Mouse (Mus musculus): Measurements from ENCODE around the gene Il22ra2. TPM values are rescaled to one million over a fixed set of nuclear protein-coding genes. Genes with fewer than 3 reads are reported as not detected.

Gene Il22ra2
- polyA plus RNA-seq (2011; ENCODE audit: insufficient read depth, insufficient read length, low replicate concordance, missing spikeins): not detected in 2 replicates

- WGBS: 48% methylated on average over 2 of the region's 2 CpGs
- Histone ChIP-seq H3K4me3 (replicated peaks; ENCODE audit: control insufficient read depth, low read depth, low read length) (no peak within 1 kb of the TSS), H3K27ac (ENCODE audit: control insufficient read depth, insufficient read depth, low read depth, low read length, poor library complexity) (no peak within 1 kb of the TSS), H3K4me1 (ENCODE audit: control insufficient read depth, insufficient read depth, low read length) (no peaks in the 10 kb centered on the region)
- TF ChIP-seq POLR2A (IDR thresholded peaks at IDR 0.05; ENCODE audit: borderline replicate concordance, control insufficient read depth, low read depth, low read length) (no peak), CTCF (IDR thresholded peaks at IDR 0.05; ENCODE audit: control insufficient read depth, insufficient read depth, low read length) (no peak)
These were observed at the start of gene Il22ra2 for GRCm38 (mm10) chr10:19621408-19622048. Gene Il22ra2, plus strand, starts transcription at chr10:19621998.

DNA sequence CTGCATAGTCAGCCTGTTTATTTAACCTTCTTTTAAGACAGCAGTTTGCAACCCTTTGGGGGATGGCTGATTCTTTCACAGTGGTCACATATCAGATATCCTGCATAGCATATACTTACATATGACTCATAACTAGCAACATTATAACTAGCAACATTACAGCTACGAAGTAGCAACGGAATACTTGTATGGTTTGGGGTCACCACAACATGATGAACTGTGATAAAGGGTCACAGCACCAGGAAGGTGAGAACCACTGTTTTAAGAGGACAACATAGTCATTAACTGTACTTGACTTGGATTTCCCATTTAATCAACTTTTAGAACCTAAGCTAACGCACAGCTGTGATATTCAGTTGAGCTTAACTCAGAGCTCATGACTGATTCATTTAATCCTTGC is 44.2 kb upstream of the Il22ra2 start:
- WGBS: 45% methylated on average over 3 of the region's 3 CpGs
- Histone ChIP-seq H3K4me3 (replicated peaks; ENCODE audit: control insufficient read depth, low read depth, low read length) (no peak overlapping the region), H3K27ac (ENCODE audit: control insufficient read depth, insufficient read depth, low read depth, low read length, poor library complexity) (no peak overlapping the region), H3K4me1 (ENCODE audit: control insufficient read depth, insufficient read depth, low read length) (no peaks in the 10 kb centered on the region; the same call in none of the 2 replicates)
- no peak for TF ChIP-seq POLR2A (IDR thresholded peaks at IDR 0.05; ENCODE audit: borderline replicate concordance, control insufficient read depth, low read depth, low read length)
- TF ChIP-seq CTCF (IDR thresholded peaks at IDR 0.05; ENCODE audit: control insufficient read depth, insufficient read depth, low read length): no peak

DNA sequence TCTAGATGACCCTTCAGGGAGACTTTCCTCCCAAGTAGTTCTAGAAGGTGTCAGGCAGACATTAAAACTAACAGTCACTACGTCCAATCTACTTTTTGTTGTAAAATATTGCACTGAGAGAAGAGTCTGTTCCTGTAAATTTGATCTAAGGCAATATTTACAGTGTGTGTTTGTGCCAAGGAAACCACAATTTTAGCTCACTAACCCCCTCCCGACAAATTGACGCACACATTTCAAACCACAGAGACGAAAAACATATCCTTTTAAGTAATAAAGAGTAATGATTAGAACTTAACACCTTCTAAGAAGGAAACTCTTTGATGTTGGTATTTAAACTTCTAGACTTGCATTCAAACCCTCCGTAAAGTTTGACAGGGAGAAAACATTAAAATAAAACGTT is 43.8 kb upstream of the Il22ra2 start:
- no peak overlapping the region for H3K27ac ChIP-seq (ENCODE audit: control insufficient read depth, insufficient read depth, low read depth, low read length, poor library complexity)
- 10% methylated on average over 6 of the region's 6 CpGs for WGBS
- no peak overlapping the region for H3K4me3 ChIP-seq (replicated peaks; ENCODE audit: control insufficient read depth, low read depth, low read length)
- H3K4me1 ChIP-seq (ENCODE audit: control insufficient read depth, insufficient read depth, low read length): no peaks in the 10 kb centered on the region; the same call in none of the 2 replicates
- no peak for TF ChIP-seq POLR2A (IDR thresholded peaks at IDR 0.05; ENCODE audit: borderline replicate concordance, control insufficient read depth, low read depth, low read length)
- TF ChIP-seq CTCF (IDR thresholded peaks at IDR 0.05; ENCODE audit: control insufficient read depth, insufficient read depth, low read length): no peak

DNA sequence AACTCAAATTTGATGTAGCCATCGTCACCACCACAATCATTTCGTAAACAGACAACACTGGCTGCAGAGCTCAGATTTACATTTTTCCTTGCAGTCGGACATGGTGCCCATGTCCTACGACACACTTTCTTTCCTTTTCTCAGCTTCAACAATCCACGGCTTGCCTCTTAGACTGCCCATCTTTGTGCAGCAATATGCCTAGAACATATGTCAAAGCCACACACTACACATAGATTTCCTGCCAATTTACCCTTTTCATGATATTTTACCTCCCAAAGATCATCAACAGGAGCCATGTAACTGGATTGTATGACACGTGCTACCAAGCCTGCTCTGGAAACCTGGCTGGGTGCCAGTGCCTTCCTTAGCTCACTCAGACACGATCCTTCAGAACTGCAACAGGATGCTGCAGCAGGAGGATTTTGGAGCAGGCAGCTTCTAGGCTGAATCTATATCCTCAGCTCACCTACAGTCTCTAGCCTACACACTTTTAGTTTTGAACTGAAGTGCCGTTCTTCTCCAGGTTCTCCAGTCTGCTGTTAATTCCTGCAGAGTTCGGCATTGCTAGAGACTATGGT is 43.3 kb upstream of the Il22ra2 start:
- TF ChIP-seq CTCF (IDR thresholded peaks at IDR 0.05; ENCODE audit: control insufficient read depth, insufficient read depth, low read length): no peak
- no peak for TF ChIP-seq POLR2A (IDR thresholded peaks at IDR 0.05; ENCODE audit: borderline replicate concordance, control insufficient read depth, low read depth, low read length)
- WGBS: 26% methylated on average over 9 of the region's 9 CpGs
- H3K4me3 ChIP-seq (replicated peaks; ENCODE audit: control insufficient read depth, low read depth, low read length): peak overlapping the region; percentile 36
- H3K4me1 ChIP-seq (ENCODE audit: control insufficient read depth, insufficient read depth, low read length): no peaks in the 10 kb centered on the region; the same call in none of the 2 replicates
- H3K27ac ChIP-seq (ENCODE audit: control insufficient read depth, insufficient read depth, low read depth, low read length, poor library complexity): peak overlapping the region; percentile 16; the same call in 1 of the 2 replicates

- WGBS: 81% methylated on average over 3 of the region's 3 CpGs
- no peak overlapping the region for H3K4me3 ChIP-seq (replicated peaks; ENCODE audit: control insufficient read depth, low read depth, low read length)
- H3K27ac ChIP-seq (ENCODE audit: control insufficient read depth, insufficient read depth, low read depth, low read length, poor library complexity): no peak overlapping the region
- peaks cover 3% of the 10 kb centered on the region for H3K4me1 ChIP-seq (ENCODE audit: control insufficient read depth, insufficient read depth, low read length)
- TF ChIP-seq POLR2A (IDR thresholded peaks at IDR 0.05; ENCODE audit: borderline replicate concordance, control insufficient read depth, low read depth, low read length): no peak
- no peak for TF ChIP-seq CTCF (IDR thresholded peaks at IDR 0.05; ENCODE audit: control insufficient read depth, insufficient read depth, low read length)
These were observed 41.1 kb upstream of the Il22ra2 start for GRCm38 (mm10) chr10:19580660-19581059.

DNA sequence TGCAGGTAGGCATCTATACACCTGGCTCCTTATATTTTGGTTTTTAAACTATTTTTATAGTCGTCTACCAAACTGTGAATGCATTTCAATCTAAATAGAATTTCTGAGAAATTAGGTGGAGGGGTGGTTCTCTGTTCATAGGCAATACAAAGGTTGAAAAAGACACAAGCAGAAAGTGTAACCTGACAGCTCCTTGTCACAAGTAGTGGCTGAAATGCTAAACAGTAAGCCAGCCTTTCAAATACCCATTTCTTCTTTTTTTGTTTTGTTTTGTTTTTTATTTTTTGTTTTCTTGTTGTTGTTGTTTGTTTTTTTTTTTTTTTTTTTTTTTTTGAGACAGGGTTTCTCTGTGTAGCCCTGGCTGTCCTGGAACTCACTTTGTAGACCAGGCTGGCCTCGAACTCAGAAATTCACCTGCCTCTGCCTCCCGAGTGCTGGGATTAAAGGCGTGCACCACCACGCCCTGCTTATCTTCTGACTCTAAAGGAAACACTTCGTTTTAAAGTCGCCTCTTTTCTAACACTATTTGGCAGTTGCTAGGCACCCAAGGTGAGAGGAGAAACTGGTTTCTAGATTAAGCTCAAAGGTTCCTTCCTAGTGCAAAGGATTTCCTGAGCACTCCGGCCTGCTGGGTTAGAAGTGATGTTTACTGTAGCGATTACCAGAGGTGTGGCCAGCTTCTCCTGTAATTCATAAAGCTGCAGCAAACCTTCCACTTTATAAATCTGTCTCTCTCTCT is 39.8 kb upstream of the Il22ra2 start:
- Histone ChIP-seq H3K4me3 (replicated peaks; ENCODE audit: control insufficient read depth, low read depth, low read length) (no peak overlapping the region), H3K4me1 (ENCODE audit: control insufficient read depth, insufficient read depth, low read length) (peaks cover 3% of the 10 kb centered on the region; the same call in 1 of the 2 replicates), H3K27ac (ENCODE audit: control insufficient read depth, insufficient read depth, low read depth, low read length, poor library complexity) (no peak overlapping the region)
- no peak for TF ChIP-seq POLR2A (IDR thresholded peaks at IDR 0.05; ENCODE audit: borderline replicate concordance, control insufficient read depth, low read depth, low read length)
- no peak for TF ChIP-seq CTCF (IDR thresholded peaks at IDR 0.05; ENCODE audit: control insufficient read depth, insufficient read depth, low read length)
- WGBS: 22% methylated on average over 9 of the region's 9 CpGs

- Histone ChIP-seq H3K27ac (ENCODE audit: control insufficient read depth, insufficient read depth, low read depth, low read length, poor library complexity) (peak overlapping the region; percentile 24; the same call in 1 of the 2 replicates), H3K4me3 (replicated peaks; ENCODE audit: control insufficient read depth, low read depth, low read length) (no peak overlapping the region), H3K4me1 (ENCODE audit: control insufficient read depth, insufficient read depth, low read length) (peaks cover 3% of the 10 kb centered on the region; the same call in 1 of the 2 replicates)
- no peak for TF ChIP-seq CTCF (IDR thresholded peaks at IDR 0.05; ENCODE audit: control insufficient read depth, insufficient read depth, low read length)
- TF ChIP-seq POLR2A (IDR thresholded peaks at IDR 0.05; ENCODE audit: borderline replicate concordance, control insufficient read depth, low read depth, low read length): no peak
- 16% methylated on average over 7 of the region's 7 CpGs for WGBS
These were observed 38.9 kb upstream of the Il22ra2 start for GRCm38 (mm10) chr10:19582806-19583430.
